Mouse (Mus musculus) layer of hippocampus, adult 18-20 months (tissue): ENCODE measurements at regions not wholly inside any gene's neighbourhood (a gene's known extent, or its start where the extent isn't known, plus 50 kb on each side); places are given as distances from the start of the nearest gene placed in this dataset.
A peak's percentile ranks its signal among the peaks of the same experiment; 100 is the strongest.

Experiments used
- DNase-seq, 2 experiments: peaks; one replicate each; pipeline ENCODE4 v3.0.0; 2022; ENCODE audit warnings: low spot score in 2 of 2

GRCm38 (mm10) chr14:58969248-58969647, 173.4 kb downstream of the 1700129C05Rik start:
- DNase-seq, result no peak

GRCm38 (mm10) chr14:58967975-58968374, 174.7 kb downstream of the 1700129C05Rik start:
- DNase-seq, result no peak

- no peak for DNase-seq
These were observed 175.5 kb downstream of the 1700129C05Rik start for GRCm38 (mm10) chr14:58967163-58967562.

- DNase-seq, result no peak
These were observed 197.7 kb downstream of the 1700129C05Rik start for GRCm38 (mm10) chr14:58944958-58945357.

- DNase-seq, result no peak
These were observed 199.4 kb downstream of the 1700129C05Rik start for GRCm38 (mm10) chr14:58943267-58943765.

- DNase-seq, result no peak
These were observed 203.6 kb downstream of the 1700129C05Rik start for GRCm38 (mm10) chr14:58939086-58939485.

GRCm38 (mm10) chr14:58938601-58938970, 204.1 kb downstream of the 1700129C05Rik start:
- DNase-seq, result no peak

GRCm38 (mm10) chr14:58937791-58938600, 204.7 kb downstream of the 1700129C05Rik start:
- no peak for DNase-seq

GRCm38 (mm10) chr14:58937331-58937730, 205.4 kb downstream of the 1700129C05Rik start:
- no peak for DNase-seq

- DNase-seq, result no peak
These were observed 206.6 kb downstream of the 1700129C05Rik start for GRCm38 (mm10) chr14:58936131-58936530.

- DNase-seq, result no peak
These were observed 224.8 kb downstream of the 1700129C05Rik start for GRCm38 (mm10) chr14:58917853-58918252.

GRCm38 (mm10) chr14:58917228-58917627, 225.5 kb downstream of the 1700129C05Rik start:
- no peak for DNase-seq

- DNase-seq, result no peak
These were observed 227.8 kb downstream of the 1700129C05Rik start for GRCm38 (mm10) chr14:58914937-58915336.

GRCm38 (mm10) chr14:58910846-58911245, 231.8 kb downstream of the 1700129C05Rik start:
- no peak for DNase-seq

GRCm38 (mm10) chr14:58907932-58908331, 234.8 kb downstream of the 1700129C05Rik start:
- no peak for DNase-seq

- no peak for DNase-seq
These were observed 235.3 kb downstream of the 1700129C05Rik start for GRCm38 (mm10) chr14:58907359-58907758.

- DNase-seq, result no peak
These were observed 236.1 kb downstream of the 1700129C05Rik start for GRCm38 (mm10) chr14:58906631-58907030.

GRCm38 (mm10) chr14:58868176-58868949, 274.3 kb downstream of the 1700129C05Rik start:
- no peak for DNase-seq

GRCm38 (mm10) chr14:58867396-58868107, 275.1 kb downstream of the 1700129C05Rik start:
- peak in 1 of 2 experiments; percentile 2 for DNase-seq

GRCm38 (mm10) chr14:58854871-58855270, 287.8 kb downstream of the 1700129C05Rik start:
- DNase-seq, result no peak

GRCm38 (mm10) chr14:58844565-58844964, 298.1 kb downstream of the 1700129C05Rik start:
- DNase-seq, result no peak
